Mouse (Mus musculus) T-cell, adult 2 months (primary cell): ENCODE results near the gene Ptprk.

Source experiments
- DNase-seq: peaks from one replicate; pipeline ENCODE4 v3.0.0; 2022; ENCODE audit warnings: low spot score

The Ptprk gene

DNA sequence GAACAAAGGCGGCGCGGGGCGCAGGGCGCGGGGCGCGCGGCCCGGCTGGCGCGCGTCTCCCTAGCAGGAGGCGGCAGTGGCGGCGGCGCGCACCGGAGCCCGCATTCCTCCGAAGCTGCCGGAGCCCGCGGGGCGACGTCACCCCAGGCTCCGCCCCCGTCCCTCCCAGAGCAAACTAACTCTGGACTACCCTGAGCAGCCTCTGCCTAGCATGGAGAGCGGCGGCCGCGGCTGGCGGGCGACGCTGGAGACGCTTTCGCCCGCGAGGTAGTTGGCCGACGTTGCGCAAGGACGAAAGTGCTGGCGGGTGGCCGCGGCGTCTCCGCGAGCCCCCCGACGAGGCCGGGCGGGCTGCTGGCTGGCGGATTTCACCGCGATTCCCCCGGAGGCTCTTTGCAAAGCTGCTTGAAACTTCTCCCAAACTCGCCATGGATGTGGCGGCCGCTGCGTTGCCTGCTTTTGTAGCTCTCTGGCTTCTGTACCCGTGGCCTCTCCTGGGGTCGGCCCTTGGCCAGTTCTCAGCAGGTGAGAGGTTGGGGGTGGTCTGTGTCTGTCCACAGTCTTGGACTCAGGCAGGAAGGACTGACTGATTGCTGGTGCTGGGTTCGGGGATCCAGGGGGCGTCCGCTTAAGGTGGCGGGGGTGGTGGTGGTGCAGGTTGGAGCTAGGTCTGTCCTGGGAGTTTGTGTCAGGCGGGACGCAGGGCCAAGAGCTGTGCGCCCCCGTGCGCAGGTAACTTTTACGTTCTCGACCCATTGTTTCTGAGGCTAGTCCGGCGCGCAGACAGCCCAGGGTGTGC, at the start of gene Ptprk:
TSS of gene Ptprk (plus strand) at position 168 of the 799 bp plus-strand sequence.
- DNase-seq = no peak

DNA sequence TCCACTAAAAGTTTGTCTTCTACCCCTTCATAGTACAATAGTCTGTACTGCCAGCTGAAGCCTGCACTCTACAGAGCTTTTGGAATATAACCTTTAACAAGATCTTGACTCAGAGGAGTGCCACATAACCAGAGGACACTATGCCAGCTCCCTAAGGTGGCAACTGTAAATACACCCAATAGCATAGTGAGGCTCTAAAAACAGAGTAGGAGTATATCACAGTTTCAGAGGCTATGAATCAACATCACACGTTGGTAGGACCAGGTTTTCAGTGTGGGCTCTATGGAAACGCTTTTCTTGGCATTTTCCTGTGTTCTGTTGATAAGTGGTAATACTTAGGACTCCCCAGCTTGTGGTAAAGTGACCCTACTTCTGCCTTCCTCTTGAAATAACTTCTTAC, 46.8 kb upstream of the Ptprk start:
- no peak for DNase-seq

DNA sequence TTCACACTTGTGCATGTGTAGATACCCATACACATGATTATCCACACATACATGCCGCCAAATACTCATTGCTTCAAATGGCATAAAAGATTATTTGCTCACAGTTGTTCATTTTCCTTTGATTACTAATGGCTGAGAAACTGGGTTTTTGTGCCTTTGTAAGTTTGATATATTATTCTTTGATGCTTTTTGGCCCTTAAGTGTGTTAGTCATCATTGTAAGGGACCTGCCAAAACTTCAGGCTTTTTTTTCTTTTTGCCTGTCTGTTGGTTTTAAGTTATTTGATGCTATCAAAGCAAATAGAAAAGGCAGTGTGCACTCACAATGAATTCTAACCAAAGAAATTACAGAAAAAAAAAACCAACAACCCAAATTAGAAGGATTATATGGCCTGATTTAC, 38.2 kb upstream of the Ptprk start:
- no peak for DNase-seq

DNA sequence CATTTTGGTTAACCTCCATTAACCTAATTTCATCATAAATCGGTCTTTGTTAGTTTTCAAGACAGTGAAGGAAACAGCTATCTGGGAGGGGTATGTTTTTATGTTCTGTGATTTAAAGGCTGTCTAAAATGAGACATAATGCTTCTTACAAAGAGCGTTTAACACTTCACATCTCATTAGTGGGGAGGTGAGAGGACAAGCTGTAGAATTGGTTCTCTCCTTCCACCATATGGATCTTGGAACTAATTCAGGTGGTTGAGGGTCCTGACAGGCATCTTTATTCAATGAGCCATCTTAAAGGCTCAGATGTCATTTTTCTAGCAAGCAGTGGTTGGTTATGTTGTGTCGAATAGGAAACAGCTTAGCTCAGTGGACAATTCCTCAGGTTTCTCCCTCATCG, 19.9 kb upstream of the Ptprk start:
- DNase-seq = no peak

DNA sequence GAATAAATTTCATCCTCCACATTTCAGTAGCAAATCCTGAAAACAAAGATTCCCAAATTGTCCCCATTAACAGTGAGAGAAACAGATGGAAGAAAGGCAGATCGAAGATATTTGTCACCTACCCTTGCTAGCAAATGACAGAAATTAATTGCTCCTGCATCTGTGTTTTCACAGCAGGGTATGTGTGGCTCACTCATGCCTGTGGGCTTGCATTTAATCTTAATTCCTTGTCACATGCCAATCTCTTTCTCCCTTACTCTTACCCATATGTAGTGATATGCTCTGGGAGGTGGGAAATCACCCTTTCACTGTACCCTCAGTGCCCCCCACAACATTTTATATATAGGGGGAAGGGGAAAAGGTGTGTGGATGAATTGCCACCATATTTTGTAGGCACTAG, 15.4 kb upstream of the Ptprk start:
- DNase-seq = no peak

DNA sequence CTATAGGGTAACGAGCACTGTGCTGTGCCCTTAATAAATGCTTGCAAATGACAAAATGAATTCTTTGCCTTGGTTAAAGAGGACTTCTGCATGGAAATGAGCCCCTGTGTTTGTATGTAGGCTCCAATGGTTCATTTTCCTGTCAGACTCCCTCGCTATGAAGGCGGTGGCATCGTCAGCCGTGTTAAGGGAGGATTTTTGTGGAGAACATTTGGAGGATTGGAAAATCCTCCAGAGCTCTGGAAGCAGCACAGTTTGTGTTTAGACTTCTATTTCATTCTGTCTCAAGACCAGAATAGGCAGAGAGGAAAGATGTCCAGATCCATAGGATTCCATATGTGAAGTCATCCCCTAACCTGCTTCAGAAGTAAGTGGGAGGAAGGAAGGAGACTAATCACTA, 6.6 kb upstream of the Ptprk start:
- no peak for DNase-seq

DNA sequence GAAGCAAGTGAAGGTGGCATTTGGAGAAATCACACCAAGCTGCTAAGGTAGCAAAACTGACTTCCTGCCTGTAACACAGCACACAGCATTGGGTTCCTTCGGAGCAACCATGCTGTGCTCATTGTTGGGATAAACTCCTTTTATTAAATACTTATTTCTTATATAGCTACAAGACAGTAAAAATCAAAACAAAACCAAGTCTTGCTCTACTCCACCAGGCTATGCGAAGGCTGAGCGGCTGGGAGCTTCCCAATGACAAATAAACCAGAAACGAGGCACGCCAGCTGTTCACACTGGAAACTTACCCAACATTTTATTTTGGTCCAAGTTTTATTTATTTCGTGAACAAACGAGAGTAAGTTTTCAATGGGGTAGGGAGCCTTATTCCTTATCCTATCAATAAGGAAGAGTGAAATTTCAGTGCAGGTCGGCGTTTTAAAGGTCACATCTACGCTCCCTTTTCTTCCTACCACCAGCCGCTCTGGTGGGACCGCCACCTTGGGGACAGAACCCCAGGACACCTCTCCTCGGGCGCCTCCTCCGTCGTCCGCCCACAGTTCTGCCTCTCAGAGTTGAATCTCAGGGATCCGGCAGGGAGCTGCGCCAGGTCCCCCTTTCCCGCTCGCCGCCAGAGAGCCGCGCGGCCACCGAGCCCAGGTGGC, 498 bp upstream of the Ptprk start:
- no peak for DNase-seq

DNA sequence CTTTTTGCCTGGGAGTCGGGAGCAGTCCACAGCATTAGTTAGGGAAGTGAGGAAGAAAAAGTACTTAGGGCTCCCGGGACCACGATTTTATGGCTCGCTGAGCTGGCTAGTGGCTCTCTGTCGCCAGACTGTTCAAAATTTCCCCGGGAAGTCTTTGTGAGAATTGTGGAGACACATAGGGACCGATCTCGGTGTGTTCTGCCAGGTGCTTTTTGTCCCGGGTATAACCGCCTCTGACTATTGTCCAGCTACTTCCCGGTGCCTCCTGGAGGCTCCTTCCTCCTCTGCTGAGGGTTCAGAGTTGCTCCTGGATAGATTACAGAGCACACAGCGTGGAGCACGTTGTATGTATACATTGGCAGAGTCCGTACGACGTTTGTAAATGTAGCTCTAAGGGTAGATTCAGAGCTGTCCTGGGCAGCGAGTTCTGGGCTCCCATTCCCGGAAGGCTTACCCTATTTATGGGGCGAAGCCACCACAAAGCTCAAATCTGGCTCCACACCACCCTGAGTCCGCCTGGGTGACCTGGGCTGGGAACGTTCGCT, 943 bp downstream of the Ptprk start:
- DNase-seq = no peak

DNA sequence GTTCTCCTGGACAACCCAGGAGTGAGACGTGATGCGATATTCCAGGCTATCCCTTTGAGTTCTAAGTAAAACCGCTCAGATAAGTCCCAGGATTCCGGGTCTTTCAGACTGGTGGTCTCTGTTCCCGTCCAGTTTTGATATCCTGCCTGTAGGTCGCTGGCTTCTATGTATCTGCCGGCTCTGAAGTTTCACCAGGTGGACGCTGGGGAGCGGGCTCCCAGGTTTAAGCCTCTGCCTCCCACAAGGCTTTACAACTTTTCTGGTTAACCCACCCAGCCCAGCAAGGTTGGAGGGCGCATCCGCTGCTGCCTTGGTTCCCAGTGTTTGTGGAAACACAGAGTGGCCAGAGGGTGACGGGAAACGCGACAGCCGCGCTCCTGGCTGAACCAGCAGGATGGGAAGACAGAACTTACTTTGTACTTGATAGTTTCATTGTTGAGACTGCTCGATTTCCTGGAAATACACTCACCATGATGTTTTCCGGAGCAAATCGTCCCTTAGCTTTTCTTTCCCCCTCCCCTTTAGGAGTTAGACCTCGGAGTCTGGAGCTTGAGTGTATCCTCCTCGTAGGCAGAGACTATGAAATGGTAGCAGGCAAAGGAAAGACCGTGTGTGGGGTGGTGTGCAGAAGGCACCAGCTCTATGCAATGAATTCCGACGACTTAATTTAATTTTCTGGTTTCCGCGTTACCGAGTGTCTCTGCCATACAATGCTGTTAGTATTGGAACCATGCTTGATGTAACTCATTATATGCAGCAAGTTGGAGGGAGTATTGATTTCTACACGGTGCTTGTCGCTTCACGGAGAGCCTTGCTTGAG, 1.6 kb downstream of the Ptprk start:
- no peak for DNase-seq

DNA sequence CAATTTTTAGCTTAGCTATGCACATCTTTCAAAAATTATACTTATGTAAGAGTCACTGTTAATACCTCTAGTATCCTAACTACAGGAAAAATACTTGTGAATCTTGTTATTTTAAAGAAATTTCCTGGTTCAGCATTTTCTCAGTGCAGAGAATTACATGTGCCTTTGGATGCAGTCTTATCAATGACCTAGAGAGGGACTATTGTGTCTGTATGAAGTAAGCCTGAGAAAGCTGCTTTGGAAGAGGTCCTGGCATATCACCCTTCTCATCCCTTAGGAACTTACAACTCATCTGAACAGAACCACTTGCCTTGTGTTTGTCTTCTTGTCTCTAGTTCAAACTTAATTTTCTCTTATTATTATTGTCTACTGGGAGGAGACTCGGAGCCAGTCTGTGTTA, 3.6 kb downstream of the Ptprk start:
- DNase-seq = no peak

DNA sequence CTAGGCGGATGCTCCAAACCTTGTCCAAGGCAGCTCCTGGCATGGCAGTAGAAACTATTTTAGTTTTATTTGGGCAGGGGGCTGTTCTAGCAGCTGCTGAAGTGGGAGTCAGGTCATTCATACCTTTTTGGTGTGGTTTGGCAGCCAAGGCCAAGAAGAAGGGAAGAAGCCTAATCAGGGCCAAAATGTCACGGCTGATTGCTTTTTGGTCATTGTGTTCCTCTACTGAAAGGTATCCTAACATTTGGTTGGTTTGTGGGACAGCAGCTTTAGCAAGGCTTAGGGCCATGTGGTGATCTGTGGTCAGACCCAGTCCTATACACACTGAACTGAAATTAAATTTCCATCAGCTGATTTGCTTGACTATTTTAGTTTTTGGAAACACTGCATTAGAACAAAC, 6.6 kb downstream of the Ptprk start:
- DNase-seq = no peak

DNA sequence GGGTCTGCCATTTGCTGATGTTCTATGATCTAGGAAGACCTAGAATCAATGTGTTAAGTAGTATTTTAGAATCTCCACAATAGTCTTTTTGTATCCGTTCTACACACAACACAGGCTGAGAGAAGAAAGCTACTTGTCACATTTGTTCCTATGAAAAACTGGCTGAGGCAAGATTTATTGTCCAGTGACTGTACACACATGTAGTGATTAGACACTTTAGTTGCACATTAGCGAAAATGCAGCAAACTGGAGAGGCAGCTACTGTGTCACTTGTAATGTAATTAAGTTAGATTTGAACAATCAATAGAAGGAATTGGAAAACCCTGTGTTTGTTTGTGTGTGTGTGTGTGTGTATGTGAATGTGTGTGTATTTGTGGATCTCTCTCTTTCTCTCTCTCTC, 8.6 kb downstream of the Ptprk start:
- no peak for DNase-seq

DNA sequence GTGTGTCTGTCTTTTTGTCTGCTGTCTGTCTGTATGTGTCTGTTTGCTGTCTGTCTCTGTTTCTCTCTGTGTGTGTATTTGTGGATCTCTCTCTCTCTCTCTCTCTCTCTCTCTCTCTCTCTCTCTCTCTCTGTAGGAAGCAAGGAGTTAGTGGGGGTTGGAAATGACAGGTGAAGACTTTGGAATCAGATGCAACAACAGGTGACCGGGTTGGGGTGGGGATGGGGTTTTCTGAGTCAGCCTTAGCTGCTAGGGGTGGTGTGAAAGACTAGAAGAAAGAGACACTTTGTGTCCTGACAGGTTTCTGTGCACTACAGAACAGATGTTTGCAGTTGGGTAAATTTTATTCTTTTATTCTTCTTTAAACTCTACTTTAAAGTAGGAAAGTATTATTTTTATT, 9.0 kb downstream of the Ptprk start:
- no peak for DNase-seq

DNA sequence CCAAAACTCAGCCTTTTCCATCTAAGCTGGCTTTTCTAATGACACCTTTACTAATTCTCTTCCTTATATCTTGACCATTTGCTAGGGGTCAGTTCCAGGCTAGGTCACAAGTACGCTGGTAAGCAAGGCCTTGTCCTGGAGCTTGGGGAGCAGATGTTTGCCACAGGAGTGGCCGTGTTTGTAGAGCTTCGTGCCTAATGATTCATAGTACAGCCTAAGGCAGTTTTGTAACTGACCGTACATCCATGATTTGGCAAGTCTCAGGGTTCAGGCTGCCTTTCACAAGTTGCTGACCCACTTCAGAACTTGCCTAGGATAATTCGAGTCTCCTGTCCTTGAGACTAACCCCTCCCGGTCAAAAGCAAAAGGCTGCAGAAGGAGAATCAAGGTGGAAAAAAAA, 12.7 kb downstream of the Ptprk start:
- DNase-seq = no peak

DNA sequence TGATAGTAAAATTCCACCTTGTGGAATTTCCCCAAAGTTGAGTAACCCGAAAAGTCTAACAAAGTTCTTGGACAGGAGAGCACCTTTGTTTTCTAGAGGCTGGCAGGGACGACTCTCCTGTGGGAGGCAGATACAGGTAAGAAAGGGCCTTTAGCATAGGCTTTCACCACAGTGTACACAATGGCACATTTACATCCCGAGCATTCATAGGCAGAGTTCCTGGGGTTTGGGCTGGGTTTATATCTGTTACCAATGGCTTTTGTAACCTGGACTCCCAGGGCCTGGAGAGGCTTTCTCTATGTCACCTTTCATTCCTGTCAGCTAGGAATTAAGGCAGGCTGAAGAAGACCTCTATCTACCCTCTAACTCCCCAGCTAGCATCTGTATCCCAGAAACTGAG, 13.1 kb downstream of the Ptprk start:
- no peak for DNase-seq

DNA sequence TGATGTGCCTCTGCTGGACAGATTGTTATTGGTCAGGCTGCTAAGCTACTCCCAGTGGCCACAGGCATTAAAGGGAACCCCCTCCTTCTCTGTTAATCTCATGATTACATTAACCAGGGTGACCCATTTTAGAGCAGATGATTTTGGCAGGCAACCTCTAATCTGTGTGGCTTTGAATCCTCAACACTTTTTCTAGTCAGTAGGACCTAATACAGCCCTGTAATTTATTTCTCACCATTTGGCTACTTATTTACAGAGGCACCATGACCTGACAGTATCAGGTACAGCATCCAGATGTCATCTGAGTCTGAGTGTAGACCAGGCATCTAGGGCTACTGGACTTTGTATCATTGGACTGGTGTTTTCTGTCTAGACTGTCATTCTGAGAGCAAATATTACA, 21.4 kb downstream of the Ptprk start:
- no peak for DNase-seq

DNA sequence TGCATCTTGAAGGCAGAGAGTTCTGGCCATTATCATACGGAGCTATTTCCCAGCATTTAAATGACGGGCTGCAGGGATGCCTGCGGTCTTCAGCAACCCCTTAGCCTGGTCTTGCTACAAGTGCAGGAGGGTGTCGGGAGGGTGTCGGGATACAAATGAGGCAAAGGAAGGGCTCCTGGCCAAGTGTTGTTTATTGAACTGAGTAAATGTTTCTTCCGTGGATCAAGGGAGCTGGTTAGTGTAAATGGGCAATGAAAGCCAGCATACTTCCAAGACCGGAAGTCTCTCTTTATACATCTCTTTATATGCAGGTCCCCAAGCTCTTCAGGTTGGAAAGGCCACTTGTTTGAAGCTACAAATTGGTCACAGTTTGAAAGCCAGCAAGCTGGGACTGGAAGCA, 23.0 kb downstream of the Ptprk start:
- DNase-seq = no peak

DNA sequence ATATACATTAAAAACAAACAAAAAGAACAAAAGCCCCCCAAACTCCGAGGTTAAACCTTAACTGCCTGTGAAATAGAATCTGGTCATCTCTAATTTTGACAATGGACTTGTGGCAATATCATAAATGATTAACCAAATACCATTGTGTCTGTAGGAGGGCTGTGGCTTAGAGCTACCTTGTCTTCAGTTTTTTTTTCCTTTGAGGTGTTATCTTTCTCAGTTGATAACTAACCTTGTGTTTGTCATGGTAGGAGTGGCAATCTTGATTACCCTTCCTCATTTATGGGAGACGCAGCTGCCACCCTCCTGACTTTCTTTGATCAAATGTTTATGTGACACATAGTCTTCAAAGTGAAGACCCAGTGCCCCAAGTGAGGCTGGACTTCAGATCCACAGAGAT, 24.3 kb downstream of the Ptprk start:
- no peak for DNase-seq

DNA sequence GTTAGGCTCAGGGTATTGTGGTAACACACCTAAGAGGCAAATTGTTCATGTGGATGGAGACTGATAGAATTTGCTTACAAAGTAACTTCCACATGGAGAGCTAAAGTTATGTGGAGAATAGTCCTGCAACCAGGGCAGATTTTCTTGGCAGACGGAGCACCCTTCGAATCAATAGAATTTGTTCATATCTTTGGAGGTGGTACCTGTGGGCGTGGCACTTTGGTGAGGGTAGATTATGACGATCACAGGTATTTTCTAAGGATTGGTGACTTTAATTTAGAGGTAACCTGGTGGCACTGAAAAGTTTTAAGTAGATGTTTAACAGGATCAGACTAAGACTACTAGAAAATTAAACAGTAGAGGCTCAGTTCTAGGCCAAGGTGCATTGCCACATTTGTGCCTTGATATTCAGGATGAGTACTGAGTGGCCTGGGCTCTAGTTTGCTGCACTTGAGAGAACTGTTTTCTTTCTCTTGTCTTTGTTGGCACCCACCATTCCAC, 28.8 kb downstream of the Ptprk start:
- DNase-seq = no peak

DNA sequence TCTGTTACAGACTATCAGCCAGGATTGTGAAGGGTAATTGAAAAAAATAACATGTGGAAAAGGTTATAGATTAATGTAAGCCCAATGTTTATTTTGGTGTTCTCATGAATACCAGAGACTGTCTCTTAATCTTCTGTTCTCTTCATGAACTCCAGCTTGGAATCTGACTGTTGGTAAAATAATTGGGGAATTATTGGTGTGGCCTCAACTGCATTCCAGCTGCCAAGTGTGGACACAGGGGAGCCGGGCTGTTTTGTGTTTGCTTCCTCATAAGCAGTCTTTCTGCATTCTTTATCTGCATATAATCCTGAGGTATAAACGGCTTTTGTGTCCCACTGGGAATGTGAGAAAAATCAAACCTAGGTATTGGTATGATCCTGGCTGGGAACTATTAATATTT, 29.3 kb downstream of the Ptprk start:
- no peak for DNase-seq

DNA sequence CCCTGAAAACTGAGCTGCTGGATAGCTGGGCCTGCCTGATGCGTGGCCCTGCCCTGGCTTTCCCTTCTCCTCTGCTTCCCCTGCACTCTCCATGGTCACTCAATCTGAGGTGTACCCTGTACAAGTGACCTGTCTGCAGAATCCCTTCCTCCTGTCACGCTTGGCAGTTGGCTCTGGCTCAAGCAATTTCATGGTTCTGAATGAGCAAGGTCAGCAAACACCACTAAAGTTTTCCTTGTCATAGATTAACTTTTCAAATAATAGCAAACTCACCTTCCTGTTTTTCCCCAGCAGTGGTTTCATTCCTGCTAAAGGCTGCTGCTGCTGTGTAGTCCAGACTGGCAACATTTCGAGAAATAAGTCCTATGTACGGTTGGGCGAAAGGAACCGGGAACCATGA, 30.6 kb downstream of the Ptprk start:
- no peak for DNase-seq

DNA sequence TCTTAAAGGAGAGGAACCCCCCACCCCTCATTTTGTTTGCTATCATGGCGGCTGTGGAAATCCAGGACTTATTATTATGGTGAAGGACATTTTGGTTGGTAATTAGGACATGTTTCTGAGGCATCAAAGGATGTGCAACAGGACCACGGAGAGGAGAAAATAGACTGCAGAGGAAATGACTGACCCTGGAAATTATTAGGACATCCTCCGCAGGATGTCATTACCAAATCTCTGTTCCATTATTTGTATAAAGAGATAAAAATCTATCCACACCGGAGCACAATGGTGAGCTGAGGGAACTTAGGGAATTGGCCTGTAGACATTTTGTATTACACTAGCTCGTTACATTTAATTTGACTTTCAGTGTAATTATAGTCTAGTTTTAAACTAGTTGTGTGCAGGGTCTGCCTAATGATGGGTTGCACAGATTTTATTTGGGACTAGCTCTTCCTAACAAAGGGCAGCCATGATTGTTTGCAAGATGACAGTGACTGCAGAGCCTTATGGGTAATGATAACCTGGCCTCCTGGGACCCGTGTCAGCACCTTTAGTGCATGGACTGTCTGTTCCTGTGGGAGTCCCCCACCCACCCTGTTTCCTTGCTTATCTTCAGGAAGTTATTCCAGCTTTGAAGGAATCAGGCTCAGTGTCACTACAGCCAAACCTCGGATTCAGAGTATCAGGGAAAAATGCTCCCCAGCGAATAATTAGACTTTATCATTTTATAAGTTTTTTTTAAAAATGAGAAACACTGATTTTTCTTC, 38.4 kb downstream of the Ptprk start:
- DNase-seq = no peak
